Mouse (Mus musculus) MEL (cell line): ENCODE measurements around the gene Zbtb20.

Experiments used
- POLR2A ChIP-seq, 2 experiments: IDR thresholded peaks; 2 replicates each; pipeline ENCODE4 v1.6.1; 2011 to 2012; ENCODE audit warnings: low read length in 2 of 2, mild to moderate bottlenecking in 2 of 2, control low read depth in 1 of 2, improper control_type of control experiment in 1 of 2, low read depth in 1 of 2, moderate library complexity in 1 of 2; ENCODE audit not compliant: control insufficient read depth in 1 of 2, insufficient read depth in 1 of 2, poor library complexity in 1 of 2
- POLR2AphosphoS2 ChIP-seq: IDR thresholded peaks from 2 replicates; pipeline ENCODE4 v1.6.1; 2011; ENCODE audit warnings: low read length, improper control_type of control experiment

DNA sequence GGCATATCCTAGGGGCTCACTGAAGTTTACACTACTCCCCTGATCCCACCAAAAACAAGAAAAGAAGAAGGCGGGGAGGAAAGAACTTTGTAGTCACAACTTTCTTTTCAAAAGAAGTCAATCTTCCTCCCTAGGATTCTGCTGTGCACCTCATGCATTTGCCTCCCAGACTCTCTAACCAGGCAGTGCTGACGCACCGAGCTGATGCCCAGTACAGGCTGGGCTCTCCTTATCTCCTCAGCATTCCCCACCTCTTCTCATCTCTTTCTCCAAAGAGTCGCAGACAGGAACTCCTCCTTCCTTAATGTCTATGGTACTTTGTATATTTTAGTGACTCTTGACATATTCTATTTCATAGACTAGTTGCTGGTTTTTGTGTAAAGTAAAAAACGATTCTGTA is 638.3 kb downstream of the Zbtb20 start:
- TF ChIP-seq POLR2A (IDR thresholded peaks at IDR 0.05; ENCODE audit: control insufficient read depth in 1 of 2, insufficient read depth in 1 of 2, low read depth in 1 of 2, low read length in 2 of 2, poor library complexity in 1 of 2) (no peak), POLR2AphosphoS2 (no peak)
